Mouse (Mus musculus): ENCODE data around the gene Ift74.

The Ift74 gene

DNA sequence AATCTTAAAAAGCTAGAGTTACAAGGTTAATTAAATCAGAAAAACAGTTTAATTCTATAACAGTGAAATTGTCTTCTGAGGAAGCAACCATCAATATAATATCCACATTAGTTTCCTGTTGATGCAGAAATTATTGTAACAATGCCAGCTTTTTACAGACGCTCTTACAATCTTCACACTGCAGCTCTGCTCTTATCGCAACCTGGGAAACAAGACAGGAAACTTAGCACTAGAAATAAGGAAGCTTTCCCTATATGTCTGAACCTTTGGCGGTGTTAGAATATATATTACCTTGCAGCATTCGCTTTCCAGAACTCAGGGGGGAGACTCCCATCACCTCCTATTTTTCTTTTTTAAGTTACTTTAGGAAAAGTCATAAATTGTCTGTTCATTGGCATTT, 76.8 kb downstream of the Ift74 start:
- no peak for DNase-seq (ENCODE audit: low read depth, low spot score)

- no peak for DNase-seq (ENCODE audit: low read depth, low spot score)
These were observed 77.9 kb downstream of the Ift74 start for GRCm38 (mm10) chr4:94692175-94692574.

GRCm38 (mm10) chr4:94696368-94696767, 82.1 kb downstream of the Ift74 start:
- DNase-seq (ENCODE audit: low read depth, low spot score) = no peak

DNA sequence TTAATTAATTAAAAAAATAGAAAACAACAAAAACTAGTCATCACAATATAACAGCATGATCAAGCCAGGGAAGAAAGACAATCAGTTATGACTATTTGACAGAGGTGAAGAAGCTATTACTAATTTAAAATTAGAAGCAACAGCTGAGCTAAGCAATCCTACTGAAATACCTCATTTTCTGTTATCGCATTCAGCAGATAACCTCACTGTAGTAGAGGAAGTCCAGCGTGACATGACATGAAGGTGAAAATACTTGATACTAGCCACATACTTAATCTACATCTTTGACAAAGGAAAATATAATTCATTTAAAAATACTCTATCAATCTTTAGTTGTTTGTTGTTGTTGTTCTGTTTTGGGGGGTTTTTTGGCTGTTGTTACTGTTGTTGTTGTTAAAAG, 96.7 kb downstream of the Ift74 start:
- no peak for DNase-seq (ENCODE audit: low read depth, low spot score)

DNA sequence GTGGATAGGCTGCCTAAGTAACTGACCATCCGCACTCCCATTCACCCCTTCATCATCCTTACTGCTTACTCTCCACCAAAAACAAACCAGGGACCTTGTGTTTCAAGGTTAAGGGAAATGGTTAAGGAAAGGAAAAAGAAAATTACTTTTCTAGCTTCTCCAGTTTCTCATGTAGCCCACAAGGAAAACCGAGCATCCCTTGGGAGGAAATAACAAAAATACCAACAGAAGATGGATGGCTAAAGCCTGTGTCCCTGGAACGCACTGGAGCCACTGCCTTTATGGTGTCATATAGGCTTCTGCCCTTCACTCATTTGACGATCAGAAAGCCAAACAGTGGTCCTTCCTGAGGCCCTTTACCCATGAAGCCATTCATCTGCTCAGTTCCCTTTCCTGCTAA, 97.1 kb downstream of the Ift74 start:
- no peak for DNase-seq (ENCODE audit: low read depth, low spot score)

- no peak for DNase-seq (ENCODE audit: low read depth, low spot score)
These were observed 99.5 kb downstream of the Ift74 start for GRCm38 (mm10) chr4:94713741-94714140.

- DNase-seq (ENCODE audit: low read depth, low spot score) = no peak
These were observed 100.9 kb downstream of the Ift74 start for GRCm38 (mm10) chr4:94715166-94715565.

DNA sequence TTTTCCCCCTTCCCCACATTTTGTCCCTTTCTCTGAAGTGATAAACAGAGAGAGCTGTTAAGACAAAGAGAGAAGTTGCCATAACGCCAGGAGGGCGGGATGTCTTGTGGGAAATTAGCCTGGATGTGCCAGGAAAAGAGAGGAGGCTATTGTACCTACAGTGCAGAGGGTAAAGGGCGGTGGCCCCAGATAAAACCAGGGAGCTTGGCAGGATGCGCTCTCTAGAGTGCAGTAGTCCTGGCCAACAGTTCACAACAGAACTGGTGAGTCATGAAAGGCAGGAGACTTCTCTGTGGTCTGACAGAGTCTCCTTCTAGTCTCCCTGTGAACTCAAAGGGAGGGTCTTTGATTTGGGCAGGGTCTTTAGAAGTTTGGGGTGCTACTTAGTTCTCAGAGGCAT, 111.5 kb downstream of the Ift74 start:
- DNase-seq (ENCODE audit: low read depth, low spot score) = no peak

GRCm38 (mm10) chr4:94732721-94733120, 118.4 kb downstream of the Ift74 start:
- no peak for DNase-seq (ENCODE audit: low read depth, low spot score)

DNA sequence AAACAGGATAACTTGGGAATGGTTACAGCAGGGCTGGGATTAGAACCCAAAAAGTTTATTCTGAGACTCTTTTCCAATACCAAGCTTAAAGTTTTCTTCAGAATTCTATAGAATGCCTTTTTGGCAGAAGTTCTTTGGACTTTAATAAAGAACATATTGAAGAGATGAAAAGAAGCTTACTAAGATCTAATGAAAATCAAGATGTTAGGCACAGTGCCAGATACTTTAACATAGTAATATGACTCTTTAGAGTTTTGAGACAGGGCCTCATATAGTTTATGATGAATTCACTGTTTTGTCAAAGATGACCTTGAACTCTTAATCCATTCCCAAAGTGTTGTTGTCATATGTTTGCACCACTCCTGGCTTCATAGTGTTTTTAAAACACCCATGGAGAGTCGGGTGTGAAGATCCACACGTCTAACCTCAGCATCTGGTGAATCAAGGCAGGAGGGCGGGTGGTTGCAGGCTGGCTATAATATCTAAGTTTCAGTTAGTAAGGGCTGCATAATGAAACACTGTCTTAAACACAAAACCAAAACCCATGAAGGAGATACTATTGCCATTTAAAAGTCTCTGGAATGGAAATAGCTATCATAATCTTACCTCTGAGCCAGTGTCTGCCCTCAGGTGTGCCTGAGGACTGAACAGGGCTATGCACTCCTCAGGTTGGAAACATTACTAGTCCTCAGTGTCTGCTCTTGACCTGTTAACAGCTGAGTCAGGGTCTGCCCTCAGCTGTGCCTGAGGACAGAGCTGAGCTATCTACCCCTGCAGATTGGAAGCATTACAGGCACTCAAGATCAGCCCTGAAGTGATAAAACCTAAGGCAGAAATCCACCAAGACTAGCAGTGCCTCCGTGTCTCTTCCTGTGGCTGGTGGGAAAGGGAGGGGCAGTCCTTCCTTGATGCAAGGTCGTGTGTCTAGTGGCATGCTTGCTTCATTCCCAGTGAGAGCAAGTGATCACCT, 123.3 kb downstream of the Ift74 start:
- no peak for DNase-seq (ENCODE audit: low read depth, low spot score)

GRCm38 (mm10) chr4:94738838-94739731, 124.8 kb downstream of the Ift74 start, which contains the start of gene Tek:
Gene Tek (plus strand): TSS chr4:94739289.
- DNase-seq (ENCODE audit: low read depth, low spot score) = peak; percentile 19

DNA sequence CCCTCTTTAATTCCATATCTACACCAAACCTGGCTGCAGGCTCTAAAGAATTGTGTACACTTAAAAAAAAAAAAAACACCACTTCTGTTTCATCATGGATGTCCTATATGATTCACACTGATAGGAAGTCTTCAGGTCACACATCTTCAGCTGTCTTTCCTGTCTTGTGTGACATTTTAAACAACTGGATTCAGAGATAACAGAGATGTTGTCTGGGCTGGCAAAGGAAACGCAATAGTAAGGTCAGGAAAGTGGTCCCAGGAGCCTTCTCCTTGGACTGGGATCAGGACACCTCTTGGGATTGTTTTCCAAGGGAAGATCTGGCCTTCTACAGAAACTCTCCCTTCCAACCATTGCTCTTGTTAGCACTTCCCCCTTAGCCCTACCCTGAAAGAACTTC, 127.5 kb downstream of the Ift74 start:
- no peak for DNase-seq (ENCODE audit: low read depth, low spot score)
